Mouse (Mus musculus): ENCODE data around the gene Golph3l. TPM values are rescaled to one million over a fixed set of nuclear protein-coding genes. Genes with fewer than 3 reads are reported as not detected.
"Not testable (repeated sequence)": the region's sequence is repeated elsewhere in the genome, so short reads cannot be mapped to it uniquely, and the experiment has no call there.

The Golph3l gene
- polyA plus RNA-seq (2012; rRNA removed), result 7.6 and 10.4 TPM in 2 replicates

DNA sequence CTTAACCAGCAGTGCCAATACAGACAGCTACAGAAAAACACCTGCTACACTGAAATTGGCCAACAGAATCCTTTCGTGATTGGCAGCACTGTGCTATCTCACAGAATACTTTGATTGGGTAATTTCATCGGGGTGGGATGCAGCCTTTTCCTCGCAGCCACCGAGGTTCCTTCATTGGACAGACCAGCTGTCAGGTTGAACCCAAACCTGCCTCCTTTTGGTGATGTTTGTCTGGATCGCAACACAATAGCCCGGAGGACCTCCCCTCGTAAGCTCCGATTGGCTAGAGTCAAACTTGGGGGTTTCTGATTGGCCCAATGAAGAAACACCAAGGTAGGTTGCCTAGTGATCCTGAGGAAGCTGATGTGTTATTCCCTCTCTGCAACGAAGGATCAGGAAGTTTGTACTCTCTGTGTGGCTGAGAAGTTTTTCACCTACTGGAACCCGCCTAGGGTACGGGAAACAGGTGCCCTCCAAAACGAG lies at the start of gene Golph3l:
Gene Golph3l (plus strand): TSS at position 331 of the 483 bp plus-strand sequence.
- Histone ChIP-seq H3K27me3 (replicated peaks; ENCODE audit: control insufficient read depth, insufficient read depth, low read length) (no peaks in the 10 kb centered on the region), H3K4me3 (ENCODE audit: insufficient read depth, low read depth, low read length) (peak within 1 kb of the TSS; percentile 85), H3K36me3 (ENCODE audit: control insufficient read depth, insufficient read depth, low read length) (no peaks in the 10 kb centered on the region; the same call in 1 of the 2 replicates), H3K4me1 (ENCODE audit: control insufficient read depth, insufficient read depth, low read length) (0 out of 2 replicates have a peak, but pooled peaks cover 2% of the 10 kb centered on the region), H3K27ac (ENCODE audit: insufficient read depth, low read depth, low read length) (peak within 1 kb of the TSS; percentile 69)
- under 1% methylated on average over 12 of the region's 12 CpGs for WGBS
- TF ChIP-seq POLR2A (IDR thresholded peaks at IDR 0.05; ENCODE audit: low read depth, low read length), result peak; percentile 23
- no peak for TF ChIP-seq CTCF (conservative IDR thresholded peaks at IDR 0.05; ENCODE audit: insufficient read depth, insufficient read length, low read depth, low read length)
- peak; percentile 99 for DNase-seq

DNA sequence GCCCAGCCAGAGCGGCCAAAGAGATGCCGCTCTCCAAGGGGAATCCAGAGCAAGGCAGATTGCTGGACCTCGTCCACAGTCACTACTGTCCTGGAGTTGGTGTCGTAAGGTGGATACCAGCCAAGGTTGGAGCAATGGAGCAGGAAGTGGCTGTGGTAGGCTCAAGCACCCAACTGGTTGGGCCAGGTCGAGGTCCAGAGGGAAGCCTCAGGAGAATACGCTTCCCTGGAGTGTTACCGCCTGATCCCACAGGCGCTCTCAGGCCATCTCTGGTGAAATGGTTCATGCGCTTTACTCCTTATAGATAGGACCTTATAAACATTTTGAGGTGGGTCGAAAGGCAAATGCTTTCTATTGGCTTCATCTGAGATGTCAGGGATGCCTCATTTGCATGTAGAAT lies 49.8 kb upstream of the Golph3l start:
- TF ChIP-seq CTCF (conservative IDR thresholded peaks at IDR 0.05; ENCODE audit: insufficient read depth, insufficient read length, low read depth, low read length), result no peak
- no peak for TF ChIP-seq POLR2A (IDR thresholded peaks at IDR 0.05; ENCODE audit: low read depth, low read length)
- DNase-seq, result no peak
- H3K27ac ChIP-seq (ENCODE audit: insufficient read depth, low read depth, low read length), result no peak overlapping the region
- H3K4me1 ChIP-seq (ENCODE audit: control insufficient read depth, insufficient read depth, low read length), result no peaks in the 10 kb centered on the region
- H3K27me3 ChIP-seq (replicated peaks; ENCODE audit: control insufficient read depth, insufficient read depth, low read length), result no peaks in the 10 kb centered on the region
- H3K36me3 ChIP-seq (ENCODE audit: control insufficient read depth, insufficient read depth, low read length), result no peaks in the 10 kb centered on the region
- H3K4me3 ChIP-seq (ENCODE audit: insufficient read depth, low read depth, low read length), result no peak overlapping the region
- WGBS, result 89% methylated on average over 10 of the region's 10 CpGs

GRCm38 (mm10) chr3:95539837-95540236 lies 48.9 kb upstream of the Golph3l start:
- TF ChIP-seq POLR2A (IDR thresholded peaks at IDR 0.05; ENCODE audit: low read depth, low read length), result no peak
- TF ChIP-seq CTCF (conservative IDR thresholded peaks at IDR 0.05; ENCODE audit: insufficient read depth, insufficient read length, low read depth, low read length), result no peak
- 95% methylated on average over 4 of the region's 4 CpGs for WGBS
- no peak overlapping the region for H3K27ac ChIP-seq (ENCODE audit: insufficient read depth, low read depth, low read length)
- H3K36me3 ChIP-seq (ENCODE audit: control insufficient read depth, insufficient read depth, low read length), result no peaks in the 10 kb centered on the region
- no peak overlapping the region for H3K4me3 ChIP-seq (ENCODE audit: insufficient read depth, low read depth, low read length)
- no peaks in the 10 kb centered on the region for H3K4me1 ChIP-seq (ENCODE audit: control insufficient read depth, insufficient read depth, low read length)
- no peak for DNase-seq
- H3K27me3 ChIP-seq (replicated peaks; ENCODE audit: control insufficient read depth, insufficient read depth, low read length), result no peaks in the 10 kb centered on the region

GRCm38 (mm10) chr3:95541186-95541585 lies 47.5 kb upstream of the Golph3l start:
- H3K27ac ChIP-seq (ENCODE audit: insufficient read depth, low read depth, low read length); H3K4me1 ChIP-seq (ENCODE audit: control insufficient read depth, insufficient read depth, low read length); H3K4me3 ChIP-seq (ENCODE audit: insufficient read depth, low read depth, low read length); H3K36me3 ChIP-seq (ENCODE audit: control insufficient read depth, insufficient read depth, low read length); DNase-seq; H3K27me3 ChIP-seq (replicated peaks; ENCODE audit: control insufficient read depth, insufficient read depth, low read length): not testable (repeated sequence)
- 83% methylated on average over 2 of the region's 2 CpGs for WGBS

- Histone ChIP-seq H3K4me1 (ENCODE audit: control insufficient read depth, insufficient read depth, low read length) (no peaks in the 10 kb centered on the region), H3K27me3 (replicated peaks; ENCODE audit: control insufficient read depth, insufficient read depth, low read length) (no peaks in the 10 kb centered on the region), H3K36me3 (ENCODE audit: control insufficient read depth, insufficient read depth, low read length) (no peaks in the 10 kb centered on the region), H3K27ac (ENCODE audit: insufficient read depth, low read depth, low read length) (no peak overlapping the region), H3K4me3 (ENCODE audit: insufficient read depth, low read depth, low read length) (no peak overlapping the region)
- no peak for DNase-seq
- TF ChIP-seq CTCF (conservative IDR thresholded peaks at IDR 0.05; ENCODE audit: insufficient read depth, insufficient read length, low read depth, low read length), result no peak
- no peak for TF ChIP-seq POLR2A (IDR thresholded peaks at IDR 0.05; ENCODE audit: low read depth, low read length)
Observed at GRCm38 (mm10) chr3:95542171-95542570, 46.6 kb upstream of the Golph3l start.

DNA sequence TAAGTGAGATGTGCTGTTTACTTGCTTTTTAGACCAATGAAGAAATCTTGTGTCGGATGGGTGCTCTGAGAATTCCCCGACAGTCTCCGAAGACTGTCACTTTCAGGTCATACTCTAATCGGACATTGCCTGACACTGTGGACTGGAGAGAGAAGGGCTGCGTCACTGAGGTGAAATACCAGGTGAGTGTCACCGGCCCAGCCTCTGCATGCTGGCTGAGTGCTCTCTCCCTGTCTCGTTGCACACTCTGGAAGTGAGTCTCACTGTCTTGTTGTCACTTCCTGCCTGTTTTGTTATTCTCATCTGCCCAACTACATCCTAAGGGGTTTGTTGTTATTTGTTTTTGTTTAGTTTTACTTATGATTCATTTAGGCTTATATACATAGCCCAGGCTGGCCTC lies 45.8 kb upstream of the Golph3l start:
- H3K27me3 ChIP-seq (replicated peaks; ENCODE audit: control insufficient read depth, insufficient read depth, low read length), result no peaks in the 10 kb centered on the region
- H3K36me3 ChIP-seq (ENCODE audit: control insufficient read depth, insufficient read depth, low read length), result no peaks in the 10 kb centered on the region
- TF ChIP-seq CTCF (conservative IDR thresholded peaks at IDR 0.05; ENCODE audit: insufficient read depth, insufficient read length, low read depth, low read length) (no peak), POLR2A (IDR thresholded peaks at IDR 0.05; ENCODE audit: low read depth, low read length) (no peak)
- H3K4me3 ChIP-seq (ENCODE audit: insufficient read depth, low read depth, low read length), result no peak overlapping the region
- no peaks in the 10 kb centered on the region for H3K4me1 ChIP-seq (ENCODE audit: control insufficient read depth, insufficient read depth, low read length)
- WGBS, result 69% methylated on average over 7 of the region's 7 CpGs
- DNase-seq, result no peak
- no peak overlapping the region for H3K27ac ChIP-seq (ENCODE audit: insufficient read depth, low read depth, low read length)

DNA sequence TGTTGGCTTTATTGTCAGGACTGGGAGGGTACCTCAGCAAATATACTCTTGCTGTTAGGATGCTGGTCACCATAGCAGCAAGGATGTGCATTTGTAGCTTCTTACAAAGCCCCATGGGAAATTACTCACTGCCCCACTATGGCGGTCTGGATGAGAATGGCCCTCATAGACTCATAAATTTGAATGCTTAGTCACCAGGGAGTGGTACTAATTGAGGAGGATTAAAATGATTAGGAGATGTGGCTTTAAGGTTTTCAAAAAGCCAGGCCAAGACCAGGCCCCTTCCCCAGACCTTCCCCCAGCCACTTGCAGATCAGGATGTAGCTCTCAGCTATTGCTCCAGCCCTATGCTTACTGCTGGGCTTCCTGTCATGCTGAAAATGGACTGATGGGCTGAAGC lies 38.6 kb upstream of the Golph3l start:
- WGBS, result 85% methylated on average over 1 of the region's 1 CpGs
- no peak for DNase-seq

DNA sequence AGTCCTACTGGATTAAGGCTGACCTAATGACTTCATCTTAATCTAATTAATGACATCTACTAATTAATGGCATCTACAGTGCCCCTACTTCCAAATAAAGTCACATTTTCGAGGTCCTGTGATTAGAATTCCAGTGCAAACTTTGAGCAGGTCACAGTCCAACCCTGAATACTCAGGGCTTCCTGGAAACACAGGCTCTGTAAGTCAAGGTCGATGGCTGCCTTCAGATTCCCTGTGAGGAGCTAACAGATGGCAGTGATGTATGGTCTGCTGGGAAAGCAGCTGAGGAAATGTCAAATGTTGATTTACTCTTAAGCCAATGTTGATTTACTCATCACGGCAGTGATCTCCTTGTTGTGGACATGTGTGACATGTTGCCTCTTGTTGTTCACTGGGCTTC lies 34.7 kb upstream of the Golph3l start:
- 37% methylated on average over 3 of the region's 3 CpGs for WGBS
- Histone ChIP-seq H3K4me1 (ENCODE audit: control insufficient read depth, insufficient read depth, low read length) (no peaks in the 10 kb centered on the region), H3K36me3 (ENCODE audit: control insufficient read depth, insufficient read depth, low read length) (no peaks in the 10 kb centered on the region), H3K27ac (ENCODE audit: insufficient read depth, low read depth, low read length) (no peak overlapping the region), H3K27me3 (replicated peaks; ENCODE audit: control insufficient read depth, insufficient read depth, low read length) (no peaks in the 10 kb centered on the region), H3K4me3 (ENCODE audit: insufficient read depth, low read depth, low read length) (no peak overlapping the region)
- TF ChIP-seq CTCF (conservative IDR thresholded peaks at IDR 0.05; ENCODE audit: insufficient read depth, insufficient read length, low read depth, low read length) (no peak), POLR2A (IDR thresholded peaks at IDR 0.05; ENCODE audit: low read depth, low read length) (no peak)
- peak; percentile 2 for DNase-seq

More for the DNA sequence above, 38.6 kb upstream of the Golph3l start:
- H3K36me3 ChIP-seq (ENCODE audit: control insufficient read depth, insufficient read depth, low read length), result no peaks in the 10 kb centered on the region
- no peak overlapping the region for H3K4me3 ChIP-seq (ENCODE audit: insufficient read depth, low read depth, low read length)
- TF ChIP-seq CTCF (conservative IDR thresholded peaks at IDR 0.05; ENCODE audit: insufficient read depth, insufficient read length, low read depth, low read length) (no peak), POLR2A (IDR thresholded peaks at IDR 0.05; ENCODE audit: low read depth, low read length) (no peak)
- no peaks in the 10 kb centered on the region for H3K4me1 ChIP-seq (ENCODE audit: control insufficient read depth, insufficient read depth, low read length)
- H3K27me3 ChIP-seq (replicated peaks; ENCODE audit: control insufficient read depth, insufficient read depth, low read length), result no peaks in the 10 kb centered on the region
- no peak overlapping the region for H3K27ac ChIP-seq (ENCODE audit: insufficient read depth, low read depth, low read length)

Data from kidney, adult 2 months (tissue).